Mouse (Mus musculus) limb, embryonic 15.5 days (tissue): ENCODE results near the gene Arhgap24. TPM values are rescaled to one million over a fixed set of nuclear protein-coding genes. Genes with fewer than 3 reads are reported as not detected.

Experiments
- ATAC-seq: fragments of 200-750 bp; cut with Nextera tagmentation; 2 replicates; pipeline ENCODE4 v1.8.0; 2017; ENCODE audit warnings: low read depth, moderate TSS enrichment; ENCODE audit not compliant: insufficient number of reproducible peaks, low FRiP score, low TSS enrichment
- H3K27ac ChIP-seq: fragments of 300-500 bp; sonication (generic); 2 replicates; pipeline ENCODE4 v1.5.1; 2015; ENCODE audit warnings: moderate library complexity, mild to moderate bottlenecking, inconsistent platforms
- H3K27me3 ChIP-seq: fragments of 300-500 bp; sonication (generic); 2 replicates; pipeline ENCODE4 v1.6.1; 2015; ENCODE audit warnings: inconsistent platforms
- H3K36me3 ChIP-seq: fragments of 300-500 bp; sonication (generic); 2 replicates; pipeline ENCODE4 v1.6.1; 2015; ENCODE audit warnings: inconsistent platforms
- H3K4me1 ChIP-seq: fragments of 300-500 bp; sonication (generic); 2 replicates; pipeline ENCODE4 v1.6.1; 2015; ENCODE audit warnings: inconsistent platforms
- H3K4me2 ChIP-seq: fragments of 300-500 bp; sonication (generic); 2 replicates; pipeline ENCODE4 v1.6.1; 2015; ENCODE audit warnings: mild to moderate bottlenecking, inconsistent platforms
- H3K4me3 ChIP-seq: fragments of 300-500 bp; sonication (generic); 2 replicates; pipeline ENCODE4 v1.5.1; 2015; ENCODE audit warnings: mild to moderate bottlenecking, inconsistent platforms
- H3K9ac ChIP-seq: fragments of 300-500 bp; sonication (generic); 2 replicates; pipeline ENCODE4 v1.6.1; 2015; ENCODE audit warnings: inconsistent platforms
- H3K9me3 ChIP-seq: fragments of 300-500 bp; sonication (generic); 2 replicates; pipeline ENCODE4 v1.6.1; 2016; ENCODE audit warnings: inconsistent platforms
- WGBS: fragments of 180-500 bp; shearing (Covaris S2); methylation state at CpG from one replicate; pipeline ENCODE4 v1.1.7; 2015; 5-methylcytosine and 5-hydroxymethylcytosine counted together
- polyA plus RNA-seq: library from polyadenylated mRNA; unstranded; fragments of >200 nt; fragmentation: Nextera tagmentation; extraction: Ambion mirVana; gene quantifications from 2 replicates; pipeline ENCODE4 v1.2.1, GENCODE M21; 2015

Arhgap24 gene
- polyA plus RNA-seq, 1 experiment from 2014 or later, result 34.0 TPM

- WGBS, result 41% methylated on average over 2 of the region's 2 CpGs
- H3K9me3 ChIP-seq, result no peaks in the 10 kb centered on the region
- ATAC-seq, result no peak
- no peak overlapping the region for H3K9ac ChIP-seq
- no peak overlapping the region for H3K27ac ChIP-seq
- no peaks in the 10 kb centered on the region for H3K4me1 ChIP-seq
- no peak overlapping the region for H3K4me3 ChIP-seq
- no peak overlapping the region for H3K4me2 ChIP-seq
- H3K36me3 ChIP-seq, result no peaks in the 10 kb centered on the region
- no peaks in the 10 kb centered on the region for H3K27me3 ChIP-seq
Measured at GRCm38 (mm10) chr5:102593058-102593457, 111.9 kb downstream of the Arhgap24 start.

GRCm38 (mm10) chr5:102599102-102599501 is 117.9 kb downstream of the Arhgap24 start:
- H3K27me3 ChIP-seq, result no peaks in the 10 kb centered on the region
- H3K4me2 ChIP-seq, result no peak overlapping the region
- ATAC-seq, result no peak
- 90% methylated on average over 1 of the region's 1 CpGs for WGBS
- H3K4me1 ChIP-seq, result no peaks in the 10 kb centered on the region
- no peak overlapping the region for H3K27ac ChIP-seq
- no peaks in the 10 kb centered on the region for H3K36me3 ChIP-seq
- H3K9ac ChIP-seq, result no peak overlapping the region
- H3K9me3 ChIP-seq, result no peaks in the 10 kb centered on the region
- H3K4me3 ChIP-seq, result no peak overlapping the region

- Histone ChIP-seq H3K4me3 (no peak overlapping the region), H3K9ac (no peak overlapping the region), H3K27ac (no peak overlapping the region), H3K4me2 (no peak overlapping the region), H3K36me3 (no peaks in the 10 kb centered on the region), H3K27me3 (no peaks in the 10 kb centered on the region), H3K9me3 (no peaks in the 10 kb centered on the region), H3K4me1 (no peaks in the 10 kb centered on the region)
- 66% methylated on average over 3 of the region's 3 CpGs for WGBS
- no peak for ATAC-seq
Measured at GRCm38 (mm10) chr5:102613571-102613970, 132.4 kb downstream of the Arhgap24 start.

- no peak overlapping the region for H3K9ac ChIP-seq
- H3K36me3 ChIP-seq, result no peaks in the 10 kb centered on the region
- no peak overlapping the region for H3K4me3 ChIP-seq
- ATAC-seq, result no peak
- H3K4me2 ChIP-seq, result no peak overlapping the region
- H3K27me3 ChIP-seq, result no peaks in the 10 kb centered on the region
- no peak overlapping the region for H3K27ac ChIP-seq
- H3K9me3 ChIP-seq, result no peaks in the 10 kb centered on the region
- 90% methylated on average over 2 of the region's 2 CpGs for WGBS
- H3K4me1 ChIP-seq, result no peaks in the 10 kb centered on the region
Measured at GRCm38 (mm10) chr5:102614081-102614480, 132.9 kb downstream of the Arhgap24 start.

GRCm38 (mm10) chr5:102615249-102615648 is 134.1 kb downstream of the Arhgap24 start:
- Histone ChIP-seq H3K9me3 (no peaks in the 10 kb centered on the region), H3K4me1 (no peaks in the 10 kb centered on the region), H3K27ac (no peak overlapping the region), H3K36me3 (no peaks in the 10 kb centered on the region), H3K9ac (no peak overlapping the region), H3K4me2 (no peak overlapping the region), H3K27me3 (no peaks in the 10 kb centered on the region), H3K4me3 (no peak overlapping the region)
- ATAC-seq, result no peak
- WGBS, result 89% methylated on average over 6 of the region's 6 CpGs

- Histone ChIP-seq H3K4me1 (no peaks in the 10 kb centered on the region), H3K36me3 (no peaks in the 10 kb centered on the region), H3K9ac (no peak overlapping the region), H3K27ac (no peak overlapping the region), H3K27me3 (no peaks in the 10 kb centered on the region), H3K4me2 (no peak overlapping the region), H3K9me3 (no peaks in the 10 kb centered on the region), H3K4me3 (no peak overlapping the region)
- ATAC-seq, result no peak
- WGBS, result 74% methylated on average over 1 of the region's 1 CpGs
Measured at GRCm38 (mm10) chr5:102621036-102621435, 139.8 kb downstream of the Arhgap24 start.

- WGBS, result 80% methylated on average over 3 of the region's 3 CpGs
Measured at GRCm38 (mm10) chr5:102623807-102624435, 142.7 kb downstream of the Arhgap24 start.

GRCm38 (mm10) chr5:102626671-102627070 is 145.5 kb downstream of the Arhgap24 start:
- Histone ChIP-seq H3K4me3 (no peak overlapping the region), H3K9me3 (no peaks in the 10 kb centered on the region), H3K27me3 (no peaks in the 10 kb centered on the region), H3K27ac (no peak overlapping the region), H3K4me1 (0 out of 2 replicates have a peak, but pooled peaks cover 3% of the 10 kb centered on the region), H3K9ac (no peak overlapping the region), H3K36me3 (no peaks in the 10 kb centered on the region), H3K4me2 (no peak overlapping the region)
- 66% methylated on average over 2 of the region's 2 CpGs for WGBS
- ATAC-seq, result no peak

More at GRCm38 (mm10) chr5:102623807-102624435, 142.7 kb downstream of the Arhgap24 start:
- H3K9me3 ChIP-seq, result no peaks in the 10 kb centered on the region
- no peak overlapping the region for H3K27ac ChIP-seq
- no peaks in the 10 kb centered on the region for H3K4me1 ChIP-seq
- no peak overlapping the region for H3K4me3 ChIP-seq
- no peak for ATAC-seq
- no peak overlapping the region for H3K9ac ChIP-seq
- H3K36me3 ChIP-seq, result no peaks in the 10 kb centered on the region
- no peak overlapping the region for H3K4me2 ChIP-seq
- H3K27me3 ChIP-seq, result no peaks in the 10 kb centered on the region

GRCm38 (mm10) chr5:102629362-102629771 is 148.2 kb downstream of the Arhgap24 start:
- Histone ChIP-seq H3K4me2 (no peak overlapping the region), H3K4me1 (0 out of 2 replicates have a peak, but pooled peaks cover 3% of the 10 kb centered on the region), H3K27me3 (no peaks in the 10 kb centered on the region), H3K4me3 (no peak overlapping the region), H3K27ac (no peak overlapping the region), H3K36me3 (no peaks in the 10 kb centered on the region), H3K9me3 (no peaks in the 10 kb centered on the region), H3K9ac (no peak overlapping the region)
- ATAC-seq, result no peak
- WGBS, result 46% methylated on average over 11 of the region's 11 CpGs

- WGBS, result 60% methylated on average over 4 of the region's 4 CpGs
- no peaks in the 10 kb centered on the region for H3K27me3 ChIP-seq
- no peak for ATAC-seq
Measured at GRCm38 (mm10) chr5:102635591-102635990, 154.4 kb downstream of the Arhgap24 start.

GRCm38 (mm10) chr5:102639782-102640559 is 158.8 kb downstream of the Arhgap24 start:
- H3K27me3 ChIP-seq, result no peaks in the 10 kb centered on the region
- 18% methylated on average over 7 of the region's 7 CpGs for WGBS
- no peak overlapping the region for H3K4me3 ChIP-seq
- H3K4me1 ChIP-seq, result no peaks in the 10 kb centered on the region
- H3K9ac ChIP-seq, result no peak overlapping the region
- no peak for ATAC-seq
- no peak overlapping the region for H3K4me2 ChIP-seq
- no peaks in the 10 kb centered on the region for H3K36me3 ChIP-seq
- H3K27ac ChIP-seq, result no peak overlapping the region
- H3K9me3 ChIP-seq, result no peaks in the 10 kb centered on the region

More at GRCm38 (mm10) chr5:102635591-102635990, 154.4 kb downstream of the Arhgap24 start:
- H3K36me3 ChIP-seq, result no peaks in the 10 kb centered on the region
- no peak overlapping the region; the same call in 1 of the 2 replicates for H3K27ac ChIP-seq
- no peaks in the 10 kb centered on the region for H3K9me3 ChIP-seq
- no peaks in the 10 kb centered on the region for H3K4me1 ChIP-seq
- H3K9ac ChIP-seq, result no peak overlapping the region
- no peak overlapping the region for H3K4me2 ChIP-seq
- H3K4me3 ChIP-seq, result no peak overlapping the region

GRCm38 (mm10) chr5:102643364-102643763 is 162.2 kb downstream of the Arhgap24 start:
- Histone ChIP-seq H3K27me3 (no peaks in the 10 kb centered on the region), H3K36me3 (no peaks in the 10 kb centered on the region), H3K4me2 (no peak overlapping the region), H3K4me1 (no peaks in the 10 kb centered on the region), H3K9me3 (no peaks in the 10 kb centered on the region), H3K9ac (no peak overlapping the region), H3K27ac (no peak overlapping the region), H3K4me3 (no peak overlapping the region)
- ATAC-seq, result no peak
- 78% methylated on average over 7 of the region's 7 CpGs for WGBS
